Mouse (Mus musculus): Measurements from ENCODE around the gene Nabp2. TPM values are rescaled to one million over a fixed set of nuclear protein-coding genes. Genes with fewer than 3 reads are reported as not detected.
A peak's percentile ranks its signal among the peaks of the same experiment; 100 is the strongest.

Gene Nabp2
- total RNA-seq, 2 experiments from 2014 or later = 43.6 to 45.6 TPM

- intact Hi-C loops (cut with DNase I) = no loop called here
- DNase-seq = peak; percentile 62 to 73
Observed at GRCm38 (mm10) chr10:128435186-128435823, 24.0 kb upstream of the Nabp2 start.

DNA sequence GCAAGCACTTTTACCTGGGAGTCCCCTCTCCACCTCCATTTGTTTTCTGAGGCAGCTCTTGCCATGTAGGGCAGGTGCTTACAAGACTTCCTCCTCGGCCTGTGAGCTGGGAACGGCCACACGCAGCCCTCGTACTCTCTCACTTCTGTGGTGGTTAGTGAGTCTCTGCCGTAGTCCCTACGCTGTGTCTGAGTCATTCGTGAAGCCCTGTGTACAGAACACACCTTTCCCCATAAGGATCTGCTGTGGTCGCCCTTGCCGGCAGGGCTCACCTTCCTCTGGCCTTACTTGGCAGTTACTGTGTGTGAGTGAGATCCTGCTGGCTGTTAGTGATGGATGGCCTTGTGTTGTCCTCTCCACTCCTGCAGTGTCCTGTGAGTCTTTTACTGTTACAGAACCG is 23.4 kb upstream of the Nabp2 start:
- DNase-seq = no peak
- intact Hi-C loops (cut with DNase I) = no loop called here

- no peak for DNase-seq
- intact Hi-C loops (cut with DNase I) = no loop called here
Observed at GRCm38 (mm10) chr10:128433417-128433816, 22.1 kb upstream of the Nabp2 start.

- intact Hi-C loops (cut with DNase I) = no loop called here
- DNase-seq = no peak
Observed at GRCm38 (mm10) chr10:128429454-128429853, 18.2 kb upstream of the Nabp2 start.

GRCm38 (mm10) chr10:128429052-128429451 is 17.8 kb upstream of the Nabp2 start:
- DNase-seq = no peak
- intact Hi-C loops (cut with DNase I) = no loop called here

GRCm38 (mm10) chr10:128425260-128425659 is 14.0 kb upstream of the Nabp2 start:
- intact Hi-C loops (cut with DNase I) = no loop called here
- DNase-seq = no peak

DNA sequence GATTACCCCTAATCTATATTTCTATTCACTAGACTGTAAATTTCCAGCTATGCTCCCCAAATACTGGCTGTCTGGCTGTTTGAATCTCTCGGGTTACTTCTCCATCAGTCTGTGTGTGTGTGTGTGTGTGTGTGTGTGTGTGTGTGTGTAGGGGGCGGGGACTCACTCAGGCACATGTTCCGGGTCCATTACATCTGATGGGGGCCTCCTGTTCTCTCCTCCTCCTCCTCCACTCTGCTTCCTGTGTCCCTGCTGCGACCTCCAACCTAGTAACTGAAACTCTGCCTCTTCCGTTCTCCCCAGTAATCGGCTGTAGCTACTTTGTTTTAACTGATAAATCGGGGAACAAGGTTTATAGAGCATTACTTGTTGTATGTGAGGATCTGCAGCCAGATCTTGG is 13.3 kb upstream of the Nabp2 start:
- peak in 1 of 2 experiments; percentile 15 for DNase-seq
- intact Hi-C loops (cut with DNase I) = no loop called here

- no peak for DNase-seq
Observed at GRCm38 (mm10) chr10:128422426-128422825, 11.1 kb upstream of the Nabp2 start.

GRCm38 (mm10) chr10:128414848-128415247 is 3.6 kb upstream of the Nabp2 start:
- no peak for DNase-seq
- intact Hi-C loops (cut with DNase I) = no loop called here

More at GRCm38 (mm10) chr10:128422426-128422825, 11.1 kb upstream of the Nabp2 start:
- intact Hi-C loops (cut with DNase I) = no loop called here

- no peak for DNase-seq
- intact Hi-C loops (cut with DNase I) = loop anchor here (2.0 kb wide), 1 partner anchor 14 kb away; no protein-coding TSS in a partner anchor
Observed at GRCm38 (mm10) chr10:128413076-128413475, 1.8 kb upstream of the Nabp2 start.

GRCm38 (mm10) chr10:128412558-128412957 is 1.3 kb upstream of the Nabp2 start:
- no peak for DNase-seq
- intact Hi-C loops (cut with DNase I) = loop anchor here (2.0 kb wide), 1 partner anchor 14 kb away; no protein-coding TSS in a partner anchor

- intact Hi-C loops (cut with DNase I) = loop anchor here (2.0 kb wide), 1 partner anchor 15 kb away; no protein-coding TSS in a partner anchor
- peak in 1 of 2 experiments; percentile 48 for DNase-seq
Observed at GRCm38 (mm10) chr10:128412055-128412381, 726 bp upstream of the Nabp2 start.

DNA sequence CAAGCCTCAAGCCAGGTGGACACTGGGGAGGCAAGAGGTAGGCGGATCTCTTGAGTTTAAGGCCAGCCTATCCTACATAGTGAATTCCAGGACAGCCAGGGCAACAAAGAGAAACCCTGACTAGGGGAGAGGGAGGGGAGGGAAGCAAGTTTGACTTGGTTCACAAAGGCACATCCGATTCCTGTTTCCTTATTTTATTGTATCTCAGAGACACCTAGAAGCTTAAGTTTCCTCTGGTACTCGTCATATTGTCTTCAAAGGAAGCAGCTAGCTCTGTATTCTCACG is 789 bp downstream of the Nabp2 start:
- intact Hi-C loops (cut with DNase I) = no loop called here
- DNase-seq = no peak

DNA sequence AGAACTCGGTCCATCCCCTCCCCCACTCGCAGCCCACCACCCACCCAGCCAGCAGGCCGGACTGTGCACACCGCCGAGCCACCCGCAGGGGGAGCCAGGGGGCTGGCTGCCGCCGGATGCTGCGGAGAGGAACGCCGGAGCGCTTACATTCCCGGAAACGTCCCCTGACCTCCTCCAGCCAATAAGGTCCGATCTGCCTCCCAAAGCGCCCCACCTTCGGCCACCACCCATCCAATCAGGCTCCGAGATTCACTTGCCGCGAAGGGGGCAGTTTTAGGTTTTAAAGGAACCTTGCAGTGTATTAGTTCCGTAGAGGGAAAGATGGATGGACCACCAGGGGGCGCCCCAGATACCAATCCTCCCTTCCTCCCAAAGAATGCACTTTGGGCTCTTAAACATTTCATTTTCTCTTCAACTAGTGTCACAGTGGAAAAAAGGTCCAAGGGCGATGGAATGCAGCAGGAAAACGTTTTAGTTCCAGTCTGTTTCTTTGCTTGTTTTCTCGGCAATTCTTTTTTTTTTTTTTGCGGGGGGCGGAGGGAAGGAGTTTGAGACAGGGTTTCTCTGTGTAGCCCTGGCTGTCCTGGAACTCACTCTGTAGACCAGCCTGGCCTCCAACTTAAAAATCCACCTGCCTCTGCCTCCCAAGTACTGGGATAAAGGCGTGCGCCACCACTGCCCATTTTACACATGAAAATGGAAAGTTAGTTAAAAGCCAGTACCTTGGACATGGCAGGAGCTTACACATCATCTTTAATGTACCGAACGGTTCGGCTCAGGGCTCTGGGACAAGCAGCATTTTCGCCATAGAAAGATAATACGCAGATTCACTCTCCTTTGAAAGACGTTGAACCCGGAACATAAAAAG is 1.4 kb downstream of the Nabp2 start:
- intact Hi-C loops (cut with DNase I) = loop anchor here (2.0 to 5.0 kb wide), 3 partner anchors 32 to 127 kb away; partner anchors contain the start of gene Ankrd52
- DNase-seq = peak; percentile 95

DNA sequence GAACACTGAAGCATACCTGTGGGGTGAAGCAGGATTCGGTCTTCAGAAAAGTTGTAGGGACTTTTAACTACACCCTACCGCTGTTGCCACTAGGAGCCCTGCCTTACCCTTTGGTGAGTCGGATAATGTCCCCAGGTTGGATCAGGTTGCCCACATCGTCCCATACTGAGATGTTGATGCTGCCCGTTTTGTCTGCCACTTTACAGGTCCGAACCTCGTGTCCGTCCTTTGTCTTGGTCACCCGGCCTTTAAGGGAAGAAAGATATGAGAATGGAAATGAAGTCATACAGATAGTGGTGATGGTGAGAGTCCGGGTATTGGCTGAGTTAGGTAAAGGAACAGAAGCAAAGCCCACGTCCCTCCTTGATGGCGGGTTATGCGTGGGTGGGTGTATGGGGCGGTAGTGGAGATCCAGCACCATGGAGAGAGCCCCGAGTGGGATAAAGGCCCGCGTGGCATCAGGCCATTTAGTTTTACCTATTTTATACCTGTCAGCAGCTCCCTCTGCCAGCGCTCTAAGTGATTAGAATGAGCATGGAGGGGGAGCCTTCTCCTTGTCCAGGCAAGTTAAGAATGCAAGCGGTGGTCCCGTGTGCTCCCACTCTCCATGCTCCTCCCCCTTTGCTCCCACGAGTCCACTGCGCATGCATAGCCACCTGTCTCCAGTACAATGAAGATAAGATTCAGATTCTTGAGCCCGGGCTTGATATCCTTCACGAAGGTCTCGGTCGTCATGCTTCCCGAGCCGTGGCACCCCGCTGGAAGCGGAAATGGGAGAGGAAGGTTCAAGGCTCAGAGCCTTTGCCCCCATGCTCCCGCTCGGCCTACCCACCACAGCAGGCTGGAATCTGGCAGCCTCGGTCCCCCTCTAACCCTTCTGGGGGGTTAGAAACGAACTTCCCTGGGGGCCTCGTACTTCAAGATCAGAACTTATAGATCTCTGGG is 2.4 kb downstream of the Nabp2 start:
- intact Hi-C loops (cut with DNase I) = loop anchor here (2.0 to 5.0 kb wide), 3 partner anchors 32 to 128 kb away; partner anchors contain the start of gene Ankrd52
- DNase-seq = peak in 1 of 2 experiments; percentile 36

DNA sequence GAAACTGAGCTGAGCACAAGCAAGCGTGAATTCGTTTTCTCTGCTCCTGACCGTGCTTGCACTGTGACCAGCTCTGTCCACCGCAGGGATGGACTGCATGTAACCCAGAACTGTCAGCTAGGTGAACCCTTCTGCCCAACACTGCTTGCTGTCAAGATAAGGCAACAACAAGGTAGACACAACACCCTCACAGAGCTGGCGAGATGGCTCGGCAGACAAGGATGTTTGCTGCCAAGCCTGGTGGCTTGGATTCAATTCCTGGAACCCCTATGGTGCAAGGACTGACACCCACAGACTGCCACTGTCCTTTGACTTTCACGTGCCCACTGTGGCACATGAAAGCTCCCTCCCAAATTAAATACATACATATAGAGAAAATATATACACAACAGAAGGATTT is 7.4 kb downstream of the Nabp2 start:
- DNase-seq = no peak
- intact Hi-C loops (cut with DNase I) = no loop called here

DNA sequence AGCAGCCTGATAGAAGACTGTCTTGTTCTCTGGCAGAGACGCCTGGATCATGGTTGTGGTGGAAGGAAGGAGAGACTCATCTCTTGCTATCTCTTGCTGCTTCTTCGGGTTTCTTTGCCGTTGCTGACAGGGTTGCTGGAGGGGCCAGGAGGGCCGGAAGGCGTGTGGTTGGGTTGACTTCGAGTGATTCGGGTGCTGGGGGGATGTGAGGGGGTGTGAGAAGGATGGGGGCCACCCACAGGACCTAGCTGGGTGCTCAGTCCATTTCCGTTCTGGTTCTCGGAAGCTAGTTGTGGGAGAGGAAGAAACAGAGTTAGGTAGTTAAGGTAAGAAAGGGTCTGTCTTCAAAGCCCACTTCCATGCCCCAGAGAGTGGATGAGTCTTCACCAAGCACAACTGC is 9.7 kb downstream of the Nabp2 start:
- intact Hi-C loops (cut with DNase I) = no loop called here
- DNase-seq = no peak

- intact Hi-C loops (cut with DNase I) = no loop called here
- DNase-seq = no peak
Observed at GRCm38 (mm10) chr10:128401056-128401455, 10.2 kb downstream of the Nabp2 start, which contains the start of gene Slc39a5. Gene Slc39a5, minus strand, starts transcription at chr10:128401229.

DNA sequence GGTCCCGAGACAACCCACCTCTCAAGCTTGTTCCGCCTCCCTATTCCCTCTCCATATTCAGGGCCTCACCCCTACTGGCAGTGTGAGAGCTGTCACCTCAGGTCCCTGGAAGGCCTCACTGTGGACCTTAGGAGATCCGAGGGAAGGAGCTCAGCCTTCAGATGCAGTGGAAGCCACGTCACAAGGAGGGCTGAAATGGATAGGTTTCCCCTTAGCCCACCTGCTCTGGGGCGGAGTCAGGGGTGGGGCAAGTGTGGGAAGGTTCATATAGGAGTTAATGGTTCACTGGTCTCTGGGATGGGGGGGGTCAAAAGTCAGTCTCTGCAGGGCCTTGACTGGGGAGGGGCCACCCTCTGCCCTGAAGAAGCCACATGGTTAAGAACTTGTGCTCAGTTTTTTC is 11.0 kb downstream of the Nabp2 start:
- DNase-seq = no peak
- intact Hi-C loops (cut with DNase I) = no loop called here

DNA sequence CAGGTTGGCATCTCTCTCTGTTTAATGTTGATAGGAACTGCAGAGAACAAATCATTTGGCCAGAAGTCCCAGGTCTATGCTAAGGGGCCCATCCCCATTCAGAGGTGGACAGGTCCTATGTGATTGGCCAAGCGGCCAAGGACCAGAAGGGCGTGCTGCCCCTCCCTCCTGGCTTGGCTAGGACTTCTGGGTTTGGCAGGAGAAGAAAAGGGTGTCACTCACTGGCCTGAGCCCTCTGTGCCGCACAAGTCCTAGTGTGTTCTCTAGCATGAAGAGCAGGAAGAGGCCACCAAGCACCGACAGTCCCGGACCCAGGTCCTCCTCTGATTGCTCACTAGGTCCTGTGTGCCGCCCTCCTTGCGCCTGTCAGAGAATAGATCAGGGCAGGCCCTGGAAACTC is 13.8 kb downstream of the Nabp2 start:
- DNase-seq = peak; percentile 31 to 55
- intact Hi-C loops (cut with DNase I) = no loop called here
